Mouse (Mus musculus): ENCODE measurements at regions not wholly inside any gene's neighbourhood (a gene's known extent, or its start where the extent isn't known, plus 50 kb on each side); places are given as distances from the start of the nearest gene placed in this dataset.

- Histone ChIP-seq H3K4me1 (ENCODE audit: control insufficient read depth, insufficient read depth, low read length) (peaks cover 3% of the 10 kb centered on the region; the same call in 1 of the 2 replicates), H3K27ac (ENCODE audit: insufficient read depth, low read depth, low read length) (no peak overlapping the region), H3K4me3 (ENCODE audit: insufficient read depth, low read depth, low read length) (no peak overlapping the region)
- WGBS, result 58% methylated on average over 3 of the region's 3 CpGs
- TF ChIP-seq POLR2A (IDR thresholded peaks at IDR 0.05; ENCODE audit: insufficient read depth, low read depth, low read length) (no peak), CTCF (IDR thresholded peaks at IDR 0.05; ENCODE audit: insufficient read depth, low read depth, low read length) (no peak)
Observed at GRCm38 (mm10) chr6:147744081-147744480, 268.5 kb downstream of the Ccdc91 start.

DNA sequence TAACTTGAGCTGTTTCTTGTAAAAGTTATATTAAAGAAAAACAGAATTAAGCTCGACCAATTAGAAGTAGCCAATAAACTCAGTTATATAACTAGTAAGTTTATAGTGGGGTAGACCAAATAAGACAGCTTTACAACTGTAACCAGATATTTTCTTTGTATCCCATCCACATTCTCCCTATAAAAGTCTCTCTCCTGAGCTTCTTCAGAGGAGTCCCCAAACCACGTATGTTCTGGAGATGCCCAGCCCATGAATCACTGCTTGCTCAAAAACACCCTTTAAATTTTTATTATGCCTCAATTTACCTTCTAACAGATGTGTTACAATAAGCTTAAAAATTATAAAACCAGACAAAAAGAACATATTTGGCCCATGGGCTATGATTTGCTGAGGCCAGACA lies 270.1 kb downstream of the Ccdc91 start:
- TF ChIP-seq CTCF (IDR thresholded peaks at IDR 0.05; ENCODE audit: insufficient read depth, low read depth, low read length) (no peak), POLR2A (IDR thresholded peaks at IDR 0.05; ENCODE audit: insufficient read depth, low read depth, low read length) (no peak)
- WGBS, result 93% methylated on average over 2 of the region's 2 CpGs
- Histone ChIP-seq H3K4me3 (ENCODE audit: insufficient read depth, low read depth, low read length) (no peak overlapping the region), H3K27ac (ENCODE audit: insufficient read depth, low read depth, low read length) (no peak overlapping the region), H3K4me1 (ENCODE audit: control insufficient read depth, insufficient read depth, low read length) (peaks cover 3% of the 10 kb centered on the region; the same call in 1 of the 2 replicates)

GRCm38 (mm10) chr6:147747945-147748344 lies 272.3 kb downstream of the Ccdc91 start:
- Histone ChIP-seq H3K4me1 (ENCODE audit: control insufficient read depth, insufficient read depth, low read length) (peaks cover 3% of the 10 kb centered on the region; the same call in 1 of the 2 replicates), H3K27ac (ENCODE audit: insufficient read depth, low read depth, low read length) (no peak overlapping the region), H3K4me3 (ENCODE audit: insufficient read depth, low read depth, low read length) (no peak overlapping the region)
- TF ChIP-seq POLR2A (IDR thresholded peaks at IDR 0.05; ENCODE audit: insufficient read depth, low read depth, low read length) (no peak), CTCF (IDR thresholded peaks at IDR 0.05; ENCODE audit: insufficient read depth, low read depth, low read length) (no peak)

GRCm38 (mm10) chr6:147752301-147752700 lies 276.7 kb downstream of the Ccdc91 start:
- WGBS, result 70% methylated on average over 2 of the region's 2 CpGs
- Histone ChIP-seq H3K27ac (ENCODE audit: insufficient read depth, low read depth, low read length) (no peak overlapping the region), H3K4me3 (ENCODE audit: insufficient read depth, low read depth, low read length) (no peak overlapping the region), H3K4me1 (ENCODE audit: control insufficient read depth, insufficient read depth, low read length) (no peaks in the 10 kb centered on the region)
- TF ChIP-seq CTCF (IDR thresholded peaks at IDR 0.05; ENCODE audit: insufficient read depth, low read depth, low read length) (no peak), POLR2A (IDR thresholded peaks at IDR 0.05; ENCODE audit: insufficient read depth, low read depth, low read length) (no peak)

DNA sequence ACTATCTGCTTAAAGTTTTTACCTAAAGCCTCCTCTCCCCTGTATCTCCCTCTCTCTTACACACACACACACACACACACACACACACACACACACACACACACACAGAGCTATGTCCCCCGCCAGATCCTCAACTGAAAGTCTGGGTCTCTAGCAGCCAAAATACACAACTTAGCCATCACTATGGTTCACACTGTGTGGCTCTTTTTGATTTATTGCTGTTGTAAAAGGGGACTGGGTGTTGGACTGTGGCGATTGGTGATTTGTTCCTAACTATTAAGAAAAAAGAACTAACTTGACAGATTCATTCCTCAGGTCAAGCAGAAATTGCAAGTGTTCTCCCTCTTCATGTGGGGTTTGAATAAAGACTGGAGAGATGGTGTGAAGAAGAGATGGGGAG lies 278.2 kb downstream of the Ccdc91 start:
- H3K27ac ChIP-seq (ENCODE audit: insufficient read depth, low read depth, low read length), result no peak overlapping the region
- TF ChIP-seq POLR2A (IDR thresholded peaks at IDR 0.05; ENCODE audit: insufficient read depth, low read depth, low read length) (no peak), CTCF (IDR thresholded peaks at IDR 0.05; ENCODE audit: insufficient read depth, low read depth, low read length) (no peak)
- no peak overlapping the region for H3K4me3 ChIP-seq (ENCODE audit: insufficient read depth, low read depth, low read length)
- WGBS, result 89% methylated on average over 2 of the region's 2 CpGs
- no peaks in the 10 kb centered on the region for H3K4me1 ChIP-seq (ENCODE audit: control insufficient read depth, insufficient read depth, low read length)

- Histone ChIP-seq H3K4me3 (ENCODE audit: insufficient read depth, low read depth, low read length) (no peak overlapping the region), H3K4me1 (ENCODE audit: control insufficient read depth, insufficient read depth, low read length) (no peaks in the 10 kb centered on the region), H3K27ac (ENCODE audit: insufficient read depth, low read depth, low read length) (no peak overlapping the region)
- WGBS, result 68% methylated on average over 7 of the region's 7 CpGs
- TF ChIP-seq POLR2A (IDR thresholded peaks at IDR 0.05; ENCODE audit: insufficient read depth, low read depth, low read length) (no peak), CTCF (IDR thresholded peaks at IDR 0.05; ENCODE audit: insufficient read depth, low read depth, low read length) (no peak)
Observed at GRCm38 (mm10) chr6:147755750-147756523, 280.3 kb downstream of the Ccdc91 start.

- H3K4me3 ChIP-seq (ENCODE audit: insufficient read depth, low read depth, low read length), result no peak overlapping the region
- TF ChIP-seq CTCF (IDR thresholded peaks at IDR 0.05; ENCODE audit: insufficient read depth, low read depth, low read length) (no peak), POLR2A (IDR thresholded peaks at IDR 0.05; ENCODE audit: insufficient read depth, low read depth, low read length) (no peak)
- WGBS, result 91% methylated on average over 7 of the region's 7 CpGs
- no peaks in the 10 kb centered on the region for H3K4me1 ChIP-seq (ENCODE audit: control insufficient read depth, insufficient read depth, low read length)
- no peak overlapping the region for H3K27ac ChIP-seq (ENCODE audit: insufficient read depth, low read depth, low read length)
Observed at GRCm38 (mm10) chr6:147759485-147759884, 283.9 kb downstream of the Ccdc91 start.

- H3K27ac ChIP-seq (ENCODE audit: insufficient read depth, low read depth, low read length), result no peak overlapping the region
- WGBS, result 87% methylated on average over 2 of the region's 2 CpGs
- H3K4me3 ChIP-seq (ENCODE audit: insufficient read depth, low read depth, low read length), result no peak overlapping the region
- H3K4me1 ChIP-seq (ENCODE audit: control insufficient read depth, insufficient read depth, low read length), result no peaks in the 10 kb centered on the region
- TF ChIP-seq CTCF (IDR thresholded peaks at IDR 0.05; ENCODE audit: insufficient read depth, low read depth, low read length), result no peak
- no peak for TF ChIP-seq POLR2A (IDR thresholded peaks at IDR 0.05; ENCODE audit: insufficient read depth, low read depth, low read length)
Observed at GRCm38 (mm10) chr6:147760113-147760512, 284.5 kb downstream of the Ccdc91 start.

GRCm38 (mm10) chr6:147765241-147765640 lies 281.8 kb upstream of the Far2 start:
- 76% methylated on average over 1 of the region's 1 CpGs for WGBS
- no peak for TF ChIP-seq CTCF (IDR thresholded peaks at IDR 0.05; ENCODE audit: insufficient read depth, low read depth, low read length)
- TF ChIP-seq POLR2A (IDR thresholded peaks at IDR 0.05; ENCODE audit: insufficient read depth, low read depth, low read length), result no peak
- no peak overlapping the region for H3K4me3 ChIP-seq (ENCODE audit: insufficient read depth, low read depth, low read length)
- no peaks in the 10 kb centered on the region for H3K4me1 ChIP-seq (ENCODE audit: control insufficient read depth, insufficient read depth, low read length)
- H3K27ac ChIP-seq (ENCODE audit: insufficient read depth, low read depth, low read length), result no peak overlapping the region
